Mouse (Mus musculus) midbrain, embryonic 16.5 days (tissue): Measurements from ENCODE around the gene Tspear. TPM values are rescaled to one million over a fixed set of nuclear protein-coding genes. Genes with fewer than 3 reads are reported as not detected.
"Not testable (repeated sequence)": the region's sequence is repeated elsewhere in the genome, so short reads cannot be mapped to it uniquely, and the experiment has no call there.

ENCODE experiments used
- ATAC-seq: fragments of 200-750 bp; cut with Nextera tagmentation; 2 replicates; pipeline ENCODE4 v1.8.0; 2017; ENCODE audit warnings: moderate TSS enrichment
- H3K27ac ChIP-seq: fragments of 300-500 bp; sonication (generic); 2 replicates; pipeline ENCODE4 v1.5.1; 2014; ENCODE audit warnings: mild to moderate bottlenecking, low read length, mixed read lengths
- H3K27me3 ChIP-seq: fragments of 300-500 bp; sonication (generic); 2 replicates; pipeline ENCODE4 v1.6.1; 2014; ENCODE audit warnings: low read depth, low read length, mixed read lengths; ENCODE audit not compliant: control insufficient read depth, insufficient read depth
- H3K36me3 ChIP-seq: fragments of 300-500 bp; sonication (generic); 2 replicates; pipeline ENCODE4 v1.6.1; 2014; ENCODE audit warnings: mild to moderate bottlenecking, low read length, moderate library complexity, mixed read lengths; ENCODE audit not compliant: control insufficient read depth, insufficient read depth
- H3K4me1 ChIP-seq: fragments of 300-500 bp; sonication (generic); 2 replicates; pipeline ENCODE4 v1.6.1; 2014; ENCODE audit warnings: mild to moderate bottlenecking, low read length, mixed read lengths; ENCODE audit not compliant: control insufficient read depth, insufficient read depth
- H3K4me2 ChIP-seq: fragments of 300-500 bp; sonication (generic); 2 replicates; pipeline ENCODE4 v1.6.1; 2014; ENCODE audit warnings: mild to moderate bottlenecking, low read length, mixed read lengths
- H3K4me3 ChIP-seq: fragments of 300-500 bp; sonication (generic); 2 replicates; pipeline ENCODE4 v1.5.1; 2014; ENCODE audit warnings: low read depth, mild to moderate bottlenecking, low read length, moderate library complexity, mixed read lengths
- H3K9ac ChIP-seq: fragments of 300-500 bp; sonication (generic); 2 replicates; pipeline ENCODE4 v1.6.1; 2014; ENCODE audit warnings: low read depth, low read length, mixed read lengths
- H3K9me3 ChIP-seq: fragments of 300-500 bp; sonication (generic); replicated peaks from 2 replicates; pipeline ENCODE4 v1.6.1; 2014; ENCODE audit warnings: mild to moderate bottlenecking, low read length, mixed read lengths; ENCODE audit not compliant: control insufficient read depth, poor library complexity, severe bottlenecking
- WGBS: fragments of 180-500 bp; shearing (Covaris S2); extraction: QIAGEN DNeasy Blood & Tissue Kit; methylation state at CpG from one replicate; pipeline ENCODE4 v1.1.7; 2014; 5-methylcytosine and 5-hydroxymethylcytosine counted together
- polyA plus RNA-seq: library from polyadenylated mRNA; unstranded; fragments of >200 nt; fragmentation: Nextera tagmentation; extraction: Ambion mirVana; gene quantifications from 2 replicates; pipeline ENCODE4 v1.2.1, GENCODE M21; 2015

The Tspear gene
- polyA plus RNA-seq, 1 experiment from 2014 or later = 1.6 TPM

- H3K27me3 ChIP-seq = no peaks in the 10 kb centered on the region
- no peak overlapping the region for H3K27ac ChIP-seq
- H3K36me3 ChIP-seq = no peaks in the 10 kb centered on the region
- WGBS = 77% methylated on average over 2 of the region's 2 CpGs
- H3K9me3 ChIP-seq = no peaks in the 10 kb centered on the region
- H3K9ac ChIP-seq = no peak overlapping the region
- H3K4me1 ChIP-seq = no peaks in the 10 kb centered on the region
- H3K4me2 ChIP-seq = no peak overlapping the region
- no peak for ATAC-seq
- no peak overlapping the region for H3K4me3 ChIP-seq
These were observed 102.3 kb downstream of the Tspear start for GRCm38 (mm10) chr10:77788621-77789020.

GRCm38 (mm10) chr10:77794976-77795375, 108.6 kb downstream of the Tspear start, which contains the start of gene Gm9639:
Gene Gm9639, minus strand, starts transcription at chr10:77795076.
- Histone ChIP-seq H3K36me3 (no peaks in the 10 kb centered on the region), H3K27ac (no peak within 1 kb of the TSS), H3K9me3 (no peaks in the 10 kb centered on the region), H3K9ac (no peak within 1 kb of the TSS), H3K4me3 (no peak within 1 kb of the TSS), H3K4me1 (no peaks in the 10 kb centered on the region), H3K27me3 (no peaks in the 10 kb centered on the region), H3K4me2 (no peak within 1 kb of the TSS)
- no peak for ATAC-seq
- WGBS = 94% methylated on average over 2 of the region's 2 CpGs

GRCm38 (mm10) chr10:77797677-77798076, 111.3 kb downstream of the Tspear start:
- Histone ChIP-seq H3K36me3 (no peaks in the 10 kb centered on the region), H3K27me3 (no peaks in the 10 kb centered on the region), H3K4me3 (no peak overlapping the region), H3K4me1 (no peaks in the 10 kb centered on the region), H3K9ac (no peak overlapping the region), H3K27ac (no peak overlapping the region), H3K9me3 (no peaks in the 10 kb centered on the region), H3K4me2 (no peak overlapping the region)
- no peak for ATAC-seq
- whole genome bisulfite sequencing = 18% methylated on average over 3 of the region's 3 CpGs

GRCm38 (mm10) chr10:77798164-77798920, 112.0 kb downstream of the Tspear start:
- H3K27ac ChIP-seq = not testable (repeated sequence)
- 39% methylated on average over 3 of the region's 3 CpGs for WGBS

GRCm38 (mm10) chr10:77798921-77799508, 112.6 kb downstream of the Tspear start, which contains the start of gene Gm19668:
Gene Gm19668, minus strand, starts transcription at chr10:77799133.
- Histone ChIP-seq H3K9me3 (no peaks in the 10 kb centered on the region), H3K27ac (no peak within 1 kb of the TSS), H3K4me1 (no peaks in the 10 kb centered on the region), H3K4me2 (no peak within 1 kb of the TSS), H3K36me3 (no peaks in the 10 kb centered on the region), H3K27me3 (no peaks in the 10 kb centered on the region), H3K4me3 (no peak within 1 kb of the TSS), H3K9ac (no peak within 1 kb of the TSS)
- WGBS = 66% methylated on average over 8 of the region's 8 CpGs
- no peak for ATAC-seq

More at GRCm38 (mm10) chr10:77798164-77798920, 112.0 kb downstream of the Tspear start:
- H3K9me3 ChIP-seq, H3K4me2 ChIP-seq, H3K4me3 ChIP-seq, H3K36me3 ChIP-seq, H3K4me1 ChIP-seq, H3K9ac ChIP-seq, H3K27me3 ChIP-seq, ATAC-seq: not testable (repeated sequence)

- Histone ChIP-seq H3K9ac (no peak overlapping the region), H3K9me3 (no peaks in the 10 kb centered on the region), H3K27me3 (no peaks in the 10 kb centered on the region), H3K27ac (no peak overlapping the region), H3K4me1 (no peaks in the 10 kb centered on the region), H3K4me3 (no peak overlapping the region), H3K4me2 (no peak overlapping the region), H3K36me3 (no peaks in the 10 kb centered on the region)
- 85% methylated on average over 3 of the region's 3 CpGs for WGBS
- ATAC-seq = no peak
These were observed 117.7 kb downstream of the Tspear start for GRCm38 (mm10) chr10:77804095-77804494.

- WGBS = 69% methylated on average over 5 of the region's 5 CpGs
- Histone ChIP-seq H3K4me3 (no peak within 1 kb of the TSS), H3K27me3 (no peaks in the 10 kb centered on the region), H3K4me1 (no peaks in the 10 kb centered on the region), H3K9me3 (no peaks in the 10 kb centered on the region), H3K27ac (no peak within 1 kb of the TSS), H3K4me2 (no peak within 1 kb of the TSS), H3K9ac (no peak within 1 kb of the TSS), H3K36me3 (no peaks in the 10 kb centered on the region)
- ATAC-seq = no peak
These were observed 125.4 kb downstream of the Tspear start, which contains the start of gene Gm9507 for GRCm38 (mm10) chr10:77811743-77812142. Gene Gm9507, minus strand, starts transcription at chr10:77811843.

- Histone ChIP-seq H3K4me3 (no peak within 1 kb of the TSS), H3K4me1 (no peaks in the 10 kb centered on the region), H3K9me3 (no peaks in the 10 kb centered on the region), H3K4me2 (no peak within 1 kb of the TSS), H3K36me3 (no peaks in the 10 kb centered on the region), H3K27ac (no peak within 1 kb of the TSS), H3K9ac (no peak within 1 kb of the TSS), H3K27me3 (no peaks in the 10 kb centered on the region)
- 62% methylated on average over 4 of the region's 4 CpGs for WGBS
- ATAC-seq = no peak
These were observed 128.0 kb downstream of the Tspear start, which contains the start of gene Gm2696 for GRCm38 (mm10) chr10:77814382-77814781. Gene Gm2696, plus strand, starts transcription at chr10:77814682.

- H3K9me3 ChIP-seq = no peaks in the 10 kb centered on the region
- no peaks in the 10 kb centered on the region for H3K4me1 ChIP-seq
- H3K27ac ChIP-seq = no peak overlapping the region
- WGBS = 38% methylated on average over 5 of the region's 5 CpGs
- H3K27me3 ChIP-seq = no peaks in the 10 kb centered on the region
- H3K4me2 ChIP-seq = no peak overlapping the region
- H3K9ac ChIP-seq = no peak overlapping the region
- H3K4me3 ChIP-seq = no peak overlapping the region
- ATAC-seq = no peak
- no peaks in the 10 kb centered on the region for H3K36me3 ChIP-seq
These were observed 129.1 kb downstream of the Tspear start for GRCm38 (mm10) chr10:77815514-77815913.
